In the genomic region with DNA sequence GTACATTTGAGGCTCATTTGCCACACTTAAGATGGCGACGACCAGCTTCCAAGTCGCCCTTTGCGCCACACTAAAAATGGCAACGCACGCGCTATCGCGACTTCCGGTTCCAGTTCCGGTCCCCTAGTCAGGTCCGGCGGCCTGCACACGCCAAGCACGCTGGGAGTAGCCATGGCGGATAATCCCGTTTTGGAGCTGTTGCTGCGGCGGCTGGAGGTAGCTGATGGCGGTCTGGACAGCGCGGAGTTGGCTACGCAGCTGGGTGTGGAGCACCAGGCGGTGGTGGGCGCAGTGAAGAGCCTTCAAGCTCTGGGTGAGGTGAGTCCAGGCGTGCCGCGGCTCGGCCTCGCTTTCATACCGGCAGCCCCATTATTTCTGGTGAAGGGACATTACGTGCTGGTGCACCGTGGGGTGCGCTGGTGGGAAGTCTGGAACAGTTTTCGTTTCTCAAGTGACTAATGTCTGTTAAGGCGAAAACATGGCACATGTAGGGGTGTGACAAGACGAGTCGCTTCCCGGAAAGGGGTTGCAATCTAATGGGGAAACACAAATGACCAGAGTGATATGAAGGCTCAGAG, we compare ENCODE assay signal across 8 mouse cellular contexts. TPM values are rescaled to one million over a fixed set of nuclear protein-coding genes. Genes with fewer than 3 reads are reported as not detected.
DNase-seq lines count a peak whose midpoint lies in the region; ATAC-seq and TF ChIP-seq lines count a peak whose summit lies in the region.

Gene Farsa (plus strand): TSS at position 126 of the 578 bp plus-strand sequence.

- peaks cover 29% of the 10 kb centered on the region for H3K36me3 ChIP-seq in embryonic facial prominence, embryonic 13.5 days
- no peaks in the 10 kb centered on the region for H3K36me3 ChIP-seq in kidney, adult 2 months (ENCODE audit: control insufficient read depth, insufficient read depth, low read length)
- peaks cover 30% of the 10 kb centered on the region for H3K36me3 ChIP-seq in limb, embryonic 12.5 days
- H3K36me3 ChIP-seq in midbrain, embryonic 15.5 days (replicated peaks) = peaks cover 12% of the 10 kb centered on the region
- H3K36me3 ChIP-seq in spleen, adult 2 months (ENCODE audit: control insufficient read depth, insufficient read depth, low read length) = peaks cover 9% of the 10 kb centered on the region

- peaks cover 14% of the 10 kb centered on the region for H3K4me1 ChIP-seq in embryonic facial prominence, embryonic 13.5 days
- H3K4me1 ChIP-seq in kidney, adult 2 months (ENCODE audit: control insufficient read depth, insufficient read depth, low read length) = peaks cover 6% of the 10 kb centered on the region; the same call in 1 of the 2 replicates
- H3K4me1 ChIP-seq in limb, embryonic 12.5 days (replicated peaks) = peaks cover 10% of the 10 kb centered on the region
- peaks cover 17% of the 10 kb centered on the region for H3K4me1 ChIP-seq in midbrain, embryonic 15.5 days
- H3K4me1 ChIP-seq in spleen, adult 2 months (ENCODE audit: control insufficient read depth, insufficient read depth, insufficient read length) = no peaks in the 10 kb centered on the region

- H3K27ac ChIP-seq in embryonic facial prominence, embryonic 13.5 days = peak within 1 kb of the TSS; percentile 71
- peak within 1 kb of the TSS; percentile 69 for H3K27ac ChIP-seq in kidney, adult 2 months (ENCODE audit: insufficient read depth, low read depth, low read length)
- H3K27ac ChIP-seq in limb, embryonic 12.5 days = peak within 1 kb of the TSS; percentile 79
- H3K27ac ChIP-seq in midbrain, embryonic 15.5 days = peak within 1 kb of the TSS; percentile 78
- peak within 1 kb of the TSS; percentile 61 for H3K27ac ChIP-seq in spleen, adult 2 months (ENCODE audit: insufficient read depth, low read length)

- H3K4me3 ChIP-seq in embryonic facial prominence, embryonic 13.5 days = peak within 1 kb of the TSS; percentile 74
- H3K4me3 ChIP-seq in kidney, adult 2 months (ENCODE audit: insufficient read depth, low read depth, low read length) = peak within 1 kb of the TSS; percentile 90
- H3K4me3 ChIP-seq in limb, embryonic 12.5 days (replicated peaks) = peak within 1 kb of the TSS; percentile 88
- H3K4me3 ChIP-seq in midbrain, embryonic 15.5 days = peak within 1 kb of the TSS; percentile 85
- H3K4me3 ChIP-seq in spleen, adult 2 months (ENCODE audit: extremely low read depth, insufficient read depth, insufficient read length) = peak within 1 kb of the TSS; percentile 68

- WGBS in embryonic facial prominence, embryonic 13.5 days = under 1% methylated on average over 39 of the region's 39 CpGs
- under 1% methylated on average over 39 of the region's 39 CpGs for WGBS in kidney, adult 2 months
- WGBS in limb, embryonic 12.5 days = under 1% methylated on average over 39 of the region's 39 CpGs
- under 1% methylated on average over 39 of the region's 39 CpGs for WGBS in midbrain, embryonic 15.5 days
- under 1% methylated on average over 39 of the region's 39 CpGs for WGBS in spleen, adult 2 months

- H3K9ac ChIP-seq in embryonic facial prominence, embryonic 13.5 days = peak within 1 kb of the TSS; percentile 88
- peak within 1 kb of the TSS; percentile 82 for H3K9ac ChIP-seq in limb, embryonic 12.5 days (replicated peaks)
- H3K9ac ChIP-seq in midbrain, embryonic 15.5 days = peak within 1 kb of the TSS; percentile 90

- no peaks in the 10 kb centered on the region for H3K27me3 ChIP-seq in embryonic facial prominence, embryonic 13.5 days
- H3K27me3 ChIP-seq in kidney, adult 2 months (replicated peaks; ENCODE audit: control insufficient read depth, insufficient read depth, low read length) = no peaks in the 10 kb centered on the region
- H3K27me3 ChIP-seq in limb, embryonic 12.5 days = no peaks in the 10 kb centered on the region
- H3K27me3 ChIP-seq in midbrain, embryonic 15.5 days (replicated peaks) = no peaks in the 10 kb centered on the region
- no peaks in the 10 kb centered on the region for H3K27me3 ChIP-seq in spleen, adult 2 months (ENCODE audit: control insufficient read depth, insufficient read depth, low read length)

- DNase-seq in 3134 (ENCODE audit: extremely low read depth, insufficient read length, low spot score) = peak; percentile 90
- peak; percentile 93 to 94 for DNase-seq in adrenal gland, postnatal 36 days
- peak; percentile 94 to 96 for DNase-seq in heart, adult 18-20 months
- peak; percentile 96 for DNase-seq in kidney, adult 2 months
- DNase-seq in spleen, adult 2 months (ENCODE audit: low read depth in 1 of 2, low spot score in 2 of 2) = peak; percentile 81 to 87

- TF ChIP-seq CTCF in kidney, adult 2 months (conservative IDR thresholded peaks at IDR 0.05; ENCODE audit: insufficient read depth, insufficient read length, low read depth, low read length) = no peak
- no peak for TF ChIP-seq CTCF in spleen, adult 2 months (IDR thresholded peaks at IDR 0.05; ENCODE audit: extremely low read depth, insufficient read depth, insufficient read length, insufficient replicate concordance)

- peak within 1 kb of the TSS; percentile 94 for H3K4me2 ChIP-seq in embryonic facial prominence, embryonic 13.5 days
- peak within 1 kb of the TSS; percentile 91 for H3K4me2 ChIP-seq in limb, embryonic 12.5 days
- peak within 1 kb of the TSS; percentile 63 for H3K4me2 ChIP-seq in midbrain, embryonic 15.5 days

- peak; percentile 83 for TF ChIP-seq POLR2A in kidney, adult 2 months (IDR thresholded peaks at IDR 0.05; ENCODE audit: low read depth, low read length)
- peak; percentile 89 for TF ChIP-seq POLR2A in spleen, adult 2 months (IDR thresholded peaks at IDR 0.05; ENCODE audit: low read depth, low read length)

- H3K9me3 ChIP-seq in embryonic facial prominence, embryonic 13.5 days = no peaks in the 10 kb centered on the region
- H3K9me3 ChIP-seq in limb, embryonic 12.5 days = no peaks in the 10 kb centered on the region
- H3K9me3 ChIP-seq in midbrain, embryonic 15.5 days = no peaks in the 10 kb centered on the region

- ATAC-seq in embryonic facial prominence, embryonic 13.5 days (ENCODE audit: insufficient number of reproducible peaks, insufficient read depth, low FRiP score, low TSS enrichment, low read depth) = peak; percentile 65
- ATAC-seq in limb, embryonic 12.5 days (ENCODE audit: insufficient number of reproducible peaks, insufficient read depth, low FRiP score, low TSS enrichment, low read depth) = peak; percentile 84
- ATAC-seq in midbrain, embryonic 15.5 days (replicated peaks) = peak; percentile 93

RNA-seq across cellular contexts. Expression of gene Farsa, which starts in this region (rescaled TPM):
- 10 to 100 TPM; 62.1 to 69.2 TPM for total RNA-seq in adrenal gland, postnatal 36 days (2021)
- polyA plus RNA-seq in embryonic facial prominence, embryonic 13.5 days (2015; fragmentation: Nextera tagmentation; extraction: Ambion mirVana) = 105 and 108 TPM in 2 replicates
- 10 to 100 TPM; 22.6 to 22.9 TPM for total RNA-seq in heart, adult 18-20 months (2021)
- 37.5 and 37.6 TPM in 2 replicates for polyA plus RNA-seq in kidney, adult 2 months (2012; rRNA removed)
- 109 and 114 TPM in 2 replicates for polyA plus RNA-seq in limb, embryonic 12.5 days (2016; fragmentation: Nextera tagmentation; extraction: Ambion mirVana)
- polyA plus RNA-seq in midbrain, embryonic 15.5 days (2015; fragmentation: Nextera tagmentation; extraction: Ambion mirVana) = 126 and 127 TPM in 2 replicates
- 50.3 and 55.0 TPM in 2 replicates for polyA plus RNA-seq in spleen, adult 2 months (2012; rRNA removed)

Comparison
In these comparisons a context has a peak if more than half of its experiments do, and no peak if none do; other contexts are left out.
1. Peak in every context shown above with its lines: DNase-seq, ATAC-seq, H3K4me3 ChIP-seq and H3K27ac ChIP-seq.